Mouse (Mus musculus): ENCODE measurements around the gene Ubald1. TPM values are rescaled to one million over a fixed set of nuclear protein-coding genes. Genes with fewer than 3 reads are reported as not detected.
A peak's percentile ranks its signal among the peaks of the same experiment; 100 is the strongest.

Ubald1 gene
- polyA plus RNA-seq, 1 experiment from 2014 or later = 39.7 TPM

- Histone ChIP-seq H3K27me3 (no peaks in the 10 kb centered on the region), H3K36me3 (no peaks in the 10 kb centered on the region), H3K4me2 (no peak overlapping the region), H3K27ac (no peak overlapping the region), H3K4me3 (replicated peaks) (no peak overlapping the region), H3K9me3 (replicated peaks) (no peaks in the 10 kb centered on the region), H3K4me1 (peaks cover 7% of the 10 kb centered on the region; the same call in 1 of the 2 replicates), H3K9ac (no peak overlapping the region)
- 44% methylated on average over 10 of the region's 10 CpGs for WGBS
- no peak for ATAC-seq (replicated peaks; ENCODE audit: low FRiP score)
Measured at GRCm38 (mm10) chr16:4861392-4861791, 18.7 kb downstream of the Ubald1 start.

DNA sequence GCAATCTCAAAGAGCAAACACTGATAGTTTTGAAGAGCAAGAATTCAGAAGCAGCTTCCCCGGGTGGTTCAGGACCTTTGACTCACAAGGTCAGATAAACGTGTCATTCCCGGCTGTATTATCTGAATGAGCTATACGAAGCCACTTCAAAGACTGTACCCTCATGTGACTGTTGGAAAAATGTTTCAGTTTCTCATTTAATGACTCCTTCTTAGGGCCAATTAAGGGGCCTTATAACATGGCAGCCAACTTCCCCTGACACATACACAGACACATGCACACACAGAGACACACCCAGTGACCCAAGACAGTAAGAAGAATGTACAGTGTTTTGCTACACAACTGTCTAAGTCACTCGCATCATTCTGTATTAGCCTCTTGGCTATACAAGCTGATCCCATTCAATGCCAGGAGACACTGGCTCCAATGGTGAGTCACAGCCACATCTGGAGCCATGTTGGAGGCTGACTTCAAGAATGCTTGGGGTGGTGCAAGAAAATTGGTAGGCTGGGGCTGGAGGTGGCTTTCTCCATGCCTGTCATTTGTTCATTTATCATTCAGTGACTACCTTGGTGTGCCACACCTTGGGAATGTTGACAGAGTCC lies 25.0 kb downstream of the Ubald1 start:
- H3K27ac ChIP-seq = no peak overlapping the region
- ATAC-seq (replicated peaks; ENCODE audit: low FRiP score) = no peak
- no peaks in the 10 kb centered on the region for H3K9me3 ChIP-seq (replicated peaks)
- no peak overlapping the region for H3K4me3 ChIP-seq (replicated peaks)
- 50% methylated on average over 5 of the region's 5 CpGs for WGBS
- no peak overlapping the region for H3K9ac ChIP-seq
- no peaks in the 10 kb centered on the region for H3K36me3 ChIP-seq
- H3K4me1 ChIP-seq = peaks cover 6% of the 10 kb centered on the region; the same call in 1 of the 2 replicates
- H3K4me2 ChIP-seq = no peak overlapping the region
- H3K27me3 ChIP-seq = no peaks in the 10 kb centered on the region

DNA sequence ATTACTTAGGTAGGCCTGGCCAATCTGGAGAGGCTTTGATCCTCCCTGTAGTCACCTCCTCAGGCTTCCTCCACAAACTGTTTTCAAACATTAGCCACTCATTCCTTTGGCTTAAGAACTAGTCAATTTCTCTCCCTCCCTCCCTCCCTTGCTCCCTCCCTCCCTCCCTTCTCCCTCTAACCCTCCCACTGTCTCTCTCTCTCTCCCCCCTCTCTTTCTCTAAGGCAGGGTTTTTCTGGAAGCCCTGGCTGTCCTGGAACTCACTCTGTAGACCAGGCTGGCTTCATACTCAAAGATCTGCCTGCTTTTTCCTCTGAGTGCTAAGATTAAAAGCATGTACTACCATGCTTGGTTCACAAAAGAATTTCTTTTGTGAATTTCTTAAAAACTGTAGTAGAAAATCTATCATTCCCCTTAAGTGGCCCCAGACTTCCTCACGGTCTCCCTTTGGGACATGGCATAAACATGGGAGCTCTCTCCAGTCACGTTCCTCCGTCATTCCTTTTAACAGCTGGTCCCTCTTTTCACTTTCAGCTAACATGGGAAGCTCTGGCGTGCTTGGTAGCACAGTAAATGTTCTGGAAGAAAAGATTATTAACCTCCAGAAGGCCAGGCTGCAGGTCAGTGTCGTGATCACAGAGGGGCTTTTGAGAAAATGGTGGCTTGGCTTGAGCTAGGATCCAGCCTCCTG lies 29.0 kb downstream of the Ubald1 start:
- Histone ChIP-seq H3K36me3 (no peaks in the 10 kb centered on the region), H3K4me2 (no peak overlapping the region), H3K4me1 (peaks cover 6% of the 10 kb centered on the region; the same call in 1 of the 2 replicates), H3K9ac (no peak overlapping the region), H3K9me3 (replicated peaks) (no peaks in the 10 kb centered on the region), H3K27ac (peak overlapping the region; percentile 56; the same call in 1 of the 2 replicates), H3K27me3 (no peaks in the 10 kb centered on the region), H3K4me3 (replicated peaks) (no peak overlapping the region)
- no peak for ATAC-seq (replicated peaks; ENCODE audit: low FRiP score)
- WGBS = 29% methylated on average over 5 of the region's 5 CpGs

- Histone ChIP-seq H3K27ac (0 out of 2 replicates have a peak overlapping the region, but pooled peaks have one; percentile 6), H3K4me2 (no peak overlapping the region), H3K4me1 (peaks cover 6% of the 10 kb centered on the region; the same call in 1 of the 2 replicates), H3K9ac (no peak overlapping the region), H3K36me3 (no peaks in the 10 kb centered on the region), H3K9me3 (replicated peaks) (no peaks in the 10 kb centered on the region), H3K27me3 (no peaks in the 10 kb centered on the region), H3K4me3 (replicated peaks) (no peak overlapping the region)
- 67% methylated on average over 7 of the region's 7 CpGs for WGBS
- no peak for ATAC-seq (replicated peaks; ENCODE audit: low FRiP score)
Measured at GRCm38 (mm10) chr16:4850361-4850760, 29.8 kb downstream of the Ubald1 start.

- Histone ChIP-seq H3K9ac (no peak overlapping the region), H3K4me2 (no peak overlapping the region), H3K9me3 (replicated peaks) (no peaks in the 10 kb centered on the region), H3K4me1 (peaks cover 6% of the 10 kb centered on the region; the same call in 1 of the 2 replicates), H3K4me3 (replicated peaks) (no peak overlapping the region), H3K36me3 (no peaks in the 10 kb centered on the region), H3K27ac (no peak overlapping the region), H3K27me3 (no peaks in the 10 kb centered on the region)
- no peak for ATAC-seq (replicated peaks; ENCODE audit: low FRiP score)
- 86% methylated on average over 2 of the region's 2 CpGs for WGBS
Measured at GRCm38 (mm10) chr16:4848090-4848489, 32.0 kb downstream of the Ubald1 start.

GRCm38 (mm10) chr16:4847041-4847440 lies 33.1 kb downstream of the Ubald1 start:
- Histone ChIP-seq H3K27ac (no peak overlapping the region), H3K9me3 (replicated peaks) (no peaks in the 10 kb centered on the region), H3K4me2 (no peak overlapping the region), H3K4me1 (peaks cover 6% of the 10 kb centered on the region; the same call in 1 of the 2 replicates), H3K9ac (no peak overlapping the region), H3K27me3 (no peaks in the 10 kb centered on the region), H3K4me3 (replicated peaks) (no peak overlapping the region), H3K36me3 (no peaks in the 10 kb centered on the region)
- ATAC-seq (replicated peaks; ENCODE audit: low FRiP score) = no peak
- 70% methylated on average over 3 of the region's 3 CpGs for WGBS

- Histone ChIP-seq H3K27me3 (no peaks in the 10 kb centered on the region), H3K4me1 (no peaks in the 10 kb centered on the region)
- ATAC-seq (replicated peaks; ENCODE audit: low FRiP score) = no peak
Measured at GRCm38 (mm10) chr16:4840231-4840630, 39.9 kb downstream of the Ubald1 start.

DNA sequence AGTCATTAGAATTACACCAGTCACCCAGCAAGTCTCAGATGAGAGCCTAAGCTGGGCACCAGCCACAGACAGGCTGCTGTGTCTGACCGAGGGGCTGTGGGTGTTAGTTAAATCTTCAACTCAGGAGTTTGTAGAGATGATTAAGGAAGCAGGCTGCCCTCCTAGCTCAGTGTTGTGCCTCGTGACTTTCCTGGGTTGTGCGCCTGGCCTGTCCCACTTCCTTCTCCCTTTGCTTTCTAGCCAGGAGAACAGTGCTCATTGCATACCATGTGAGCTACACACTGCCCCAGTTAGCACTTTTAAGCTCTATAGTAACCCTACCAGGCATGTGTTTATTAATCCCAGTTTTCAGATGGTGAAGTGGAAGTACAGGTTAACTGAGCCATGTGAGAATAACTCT lies 40.6 kb downstream of the Ubald1 start:
- Histone ChIP-seq H3K9me3 (replicated peaks) (no peaks in the 10 kb centered on the region), H3K9ac (no peak overlapping the region), H3K4me1 (no peaks in the 10 kb centered on the region), H3K4me3 (replicated peaks) (no peak overlapping the region), H3K36me3 (no peaks in the 10 kb centered on the region), H3K4me2 (no peak overlapping the region), H3K27ac (no peak overlapping the region), H3K27me3 (no peaks in the 10 kb centered on the region)
- 84% methylated on average over 3 of the region's 3 CpGs for WGBS
- ATAC-seq (replicated peaks; ENCODE audit: low FRiP score) = no peak

More at GRCm38 (mm10) chr16:4840231-4840630, 39.9 kb downstream of the Ubald1 start:
- Histone ChIP-seq H3K4me3 (replicated peaks) (no peak overlapping the region), H3K36me3 (no peaks in the 10 kb centered on the region), H3K9me3 (replicated peaks) (no peaks in the 10 kb centered on the region), H3K4me2 (no peak overlapping the region), H3K27ac (no peak overlapping the region), H3K9ac (no peak overlapping the region)
- 77% methylated on average over 8 of the region's 8 CpGs for WGBS

GRCm38 (mm10) chr16:4837631-4838030 lies 42.5 kb downstream of the Ubald1 start:
- no peaks in the 10 kb centered on the region for H3K9me3 ChIP-seq (replicated peaks)

GRCm38 (mm10) chr16:4835191-4835590 lies 44.9 kb downstream of the Ubald1 start, which contains the start of gene 4930562C15Rik:
Gene 4930562C15Rik, plus strand, starts transcription at chr16:4835416.
- Histone ChIP-seq H3K9me3 (replicated peaks) (no peaks in the 10 kb centered on the region), H3K36me3 (no peaks in the 10 kb centered on the region), H3K4me1 (0 out of 2 replicates have a peak, but pooled peaks cover 4% of the 10 kb centered on the region), H3K4me3 (replicated peaks) (no peak within 1 kb of the TSS), H3K4me2 (no peak within 1 kb of the TSS), H3K9ac (no peak within 1 kb of the TSS), H3K27me3 (no peaks in the 10 kb centered on the region), H3K27ac (no peak within 1 kb of the TSS)
- ATAC-seq (replicated peaks; ENCODE audit: low FRiP score) = no peak
- 78% methylated on average over 3 of the region's 3 CpGs for WGBS

More at GRCm38 (mm10) chr16:4837631-4838030, 42.5 kb downstream of the Ubald1 start:
- WGBS = 78% methylated on average over 3 of the region's 3 CpGs
- Histone ChIP-seq H3K9ac (no peak overlapping the region), H3K36me3 (no peaks in the 10 kb centered on the region), H3K27me3 (no peaks in the 10 kb centered on the region), H3K4me2 (no peak overlapping the region), H3K27ac (no peak overlapping the region), H3K4me3 (replicated peaks) (no peak overlapping the region), H3K4me1 (no peaks in the 10 kb centered on the region)
- ATAC-seq (replicated peaks; ENCODE audit: low FRiP score) = no peak

- Histone ChIP-seq H3K27me3 (no peaks in the 10 kb centered on the region), H3K27ac (no peak overlapping the region), H3K4me3 (replicated peaks) (no peak overlapping the region), H3K4me1 (0 out of 2 replicates have a peak, but pooled peaks cover 4% of the 10 kb centered on the region), H3K36me3 (no peaks in the 10 kb centered on the region), H3K9ac (no peak overlapping the region), H3K4me2 (no peak overlapping the region), H3K9me3 (replicated peaks) (no peaks in the 10 kb centered on the region)
- 81% methylated on average over 2 of the region's 2 CpGs for WGBS
- no peak for ATAC-seq (replicated peaks; ENCODE audit: low FRiP score)
Measured at GRCm38 (mm10) chr16:4833858-4834257, 46.3 kb downstream of the Ubald1 start.

DNA sequence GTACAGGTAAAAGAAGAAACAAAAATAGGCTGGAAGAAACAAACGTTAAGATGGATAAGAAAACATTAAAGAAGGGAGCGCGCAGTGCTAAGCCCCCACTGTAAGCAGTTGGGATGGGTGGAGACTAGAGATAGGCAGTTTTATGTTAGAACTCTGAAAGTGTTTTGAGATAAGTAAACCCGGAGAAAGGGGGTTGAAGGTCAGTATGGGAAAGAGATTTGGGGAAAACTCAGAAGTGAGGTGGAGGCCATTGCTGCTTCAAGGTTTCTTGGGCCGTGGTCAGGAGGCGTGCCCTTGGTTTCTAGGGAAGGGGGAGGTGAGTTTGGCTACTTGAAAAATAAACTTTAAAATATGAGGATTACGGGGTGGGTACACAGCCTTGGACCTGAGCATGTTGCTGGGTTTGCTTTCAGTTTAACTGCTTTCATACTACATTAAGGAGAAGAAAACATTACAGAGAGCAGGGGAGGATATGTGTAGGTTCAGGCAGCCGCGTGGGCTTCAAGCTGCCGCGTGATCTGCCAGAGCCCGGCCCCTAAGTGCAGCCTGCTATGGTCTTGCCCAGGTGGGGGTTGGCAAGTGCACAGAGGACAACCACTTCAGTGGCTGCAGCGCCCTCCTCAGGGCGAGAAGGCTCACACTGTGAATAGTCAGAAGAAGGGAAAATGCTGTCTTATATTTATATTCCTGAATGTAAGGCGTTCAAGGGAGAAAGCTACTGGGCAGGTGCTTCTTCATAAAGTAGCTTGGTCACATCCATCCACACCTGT lies 48.3 kb downstream of the Ubald1 start:
- 48% methylated on average over 15 of the region's 15 CpGs for WGBS
- Histone ChIP-seq H3K4me2 (0 out of 2 replicates have a peak overlapping the region, but pooled peaks have one; percentile 8), H3K36me3 (no peaks in the 10 kb centered on the region), H3K4me1 (0 out of 2 replicates have a peak, but pooled peaks cover 4% of the 10 kb centered on the region), H3K27ac (no peak overlapping the region), H3K9me3 (replicated peaks) (no peaks in the 10 kb centered on the region), H3K4me3 (replicated peaks) (no peak overlapping the region), H3K27me3 (no peaks in the 10 kb centered on the region), H3K9ac (no peak overlapping the region)
- 0 out of 2 replicates have a peak, but pooled peaks have one; percentile 46 for ATAC-seq (replicated peaks; ENCODE audit: low FRiP score)

Measured in kidney, embryonic 15.5 days (tissue).